Mouse (Mus musculus) ES-Bruce4 (cell line): ENCODE measurements around the gene D5Ertd579e.

Source experiments
- CTCF ChIP-seq: IDR thresholded peaks from one replicate; pipeline ENCODE4 v1.8.1; 2011; ENCODE audit warnings: low read depth, low read length
- EP300 ChIP-seq: IDR thresholded peaks from 2 replicates; pipeline ENCODE4 v1.6.1; 2011; ENCODE audit warnings: low read depth, low read length; ENCODE audit not compliant: insufficient read depth
- POLR2A ChIP-seq: IDR thresholded peaks from one replicate; pipeline ENCODE4 v1.8.1; 2011; ENCODE audit warnings: low read length; ENCODE audit not compliant: insufficient read depth

GRCm38 (mm10) chr5:36560490-36560889, 135.3 kb downstream of the D5Ertd579e start:
- TF ChIP-seq POLR2A (no peak), CTCF (no peak), EP300 (no peak)
